Mouse (Mus musculus): Measurements from ENCODE around the gene Ece1.

The Ece1 gene

DNA sequence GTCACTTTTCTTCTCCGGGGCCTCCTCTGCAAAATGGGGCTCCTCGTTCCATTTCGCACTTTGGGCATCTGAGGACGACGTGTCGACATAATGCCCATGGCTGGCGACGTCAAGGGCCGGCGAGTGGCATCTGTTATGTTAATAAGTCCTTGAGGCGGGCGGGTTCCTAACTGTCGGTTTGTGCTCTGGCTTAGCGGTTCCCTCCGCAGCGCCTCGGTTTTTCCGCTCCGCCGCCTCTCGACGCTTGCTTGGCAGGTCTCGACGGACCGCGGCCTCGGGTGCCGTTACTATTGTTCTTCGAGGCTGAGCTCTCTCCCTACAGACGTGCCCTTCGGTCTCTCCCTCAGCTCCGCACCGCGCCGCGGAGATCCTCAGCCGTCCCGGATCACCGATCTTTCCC is 130.9 kb downstream of the Ece1 start, which contains the start of gene Eif4g3:
Gene Eif4g3 (plus strand): TSS at position 133 of the 400 bp plus-strand sequence.
- DNase-seq, result no peak

DNA sequence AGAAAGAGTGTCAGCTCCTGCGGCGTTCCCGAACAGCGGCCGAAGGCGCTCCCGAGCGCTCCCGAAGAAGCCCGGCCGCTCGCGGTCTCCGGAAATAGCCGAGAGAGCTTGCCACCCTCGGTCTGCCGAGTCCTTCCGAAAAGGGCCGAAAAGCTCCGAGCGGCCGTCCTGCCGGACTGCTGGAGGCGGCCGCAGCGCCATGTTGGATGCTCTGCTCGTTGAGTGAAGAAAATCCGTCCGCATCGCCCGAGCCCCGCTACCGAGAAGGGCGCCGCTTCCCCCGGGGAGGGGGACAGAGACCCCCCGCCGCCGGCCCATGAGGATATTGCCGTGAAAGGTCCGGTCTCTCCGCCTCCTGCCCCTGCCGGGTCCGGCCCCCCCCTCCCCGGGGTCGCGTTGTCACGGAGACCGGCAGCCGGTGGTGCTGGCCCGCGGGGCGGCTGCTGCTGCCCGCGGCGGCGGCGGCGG is 131.3 kb downstream of the Ece1 start:
- peak; percentile 100 for DNase-seq

DNA sequence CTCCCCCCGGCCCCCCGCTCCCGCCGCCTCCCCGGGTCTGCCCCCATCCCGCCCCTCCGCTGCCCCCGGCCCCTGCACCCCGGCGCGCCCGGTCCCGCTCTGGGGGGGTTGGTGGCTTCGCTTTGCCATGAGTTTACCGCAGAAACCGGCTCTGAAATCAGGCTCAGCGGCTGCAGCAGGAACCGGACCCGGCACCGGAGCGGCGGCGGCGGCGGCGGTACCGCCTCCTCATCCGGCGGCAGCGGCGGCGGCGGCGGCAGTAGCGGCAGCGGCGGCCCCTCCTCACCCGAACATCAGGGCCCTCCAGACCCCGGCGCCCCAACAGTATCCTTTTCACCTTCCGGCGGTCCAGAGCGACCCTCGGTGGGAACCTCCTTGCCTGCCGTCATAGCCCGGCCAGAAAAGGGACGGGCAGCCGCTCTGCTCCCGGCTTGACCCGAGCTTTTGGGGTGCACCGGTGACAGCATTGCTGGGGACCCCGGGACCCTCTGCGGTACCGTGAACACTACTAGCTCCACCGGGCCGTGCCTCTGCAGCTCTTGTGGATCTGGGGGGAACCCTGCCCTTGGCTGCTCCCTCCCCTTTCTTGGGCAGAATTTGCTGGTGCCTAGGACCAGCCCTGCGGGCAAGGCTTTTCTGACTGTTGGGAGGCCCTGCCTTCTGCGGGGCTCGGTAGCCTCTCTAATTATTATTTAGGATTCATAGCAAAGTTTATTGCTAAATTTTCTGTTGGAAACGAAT is 132.0 kb downstream of the Ece1 start:
- DNase-seq, result peak; percentile 51

DNA sequence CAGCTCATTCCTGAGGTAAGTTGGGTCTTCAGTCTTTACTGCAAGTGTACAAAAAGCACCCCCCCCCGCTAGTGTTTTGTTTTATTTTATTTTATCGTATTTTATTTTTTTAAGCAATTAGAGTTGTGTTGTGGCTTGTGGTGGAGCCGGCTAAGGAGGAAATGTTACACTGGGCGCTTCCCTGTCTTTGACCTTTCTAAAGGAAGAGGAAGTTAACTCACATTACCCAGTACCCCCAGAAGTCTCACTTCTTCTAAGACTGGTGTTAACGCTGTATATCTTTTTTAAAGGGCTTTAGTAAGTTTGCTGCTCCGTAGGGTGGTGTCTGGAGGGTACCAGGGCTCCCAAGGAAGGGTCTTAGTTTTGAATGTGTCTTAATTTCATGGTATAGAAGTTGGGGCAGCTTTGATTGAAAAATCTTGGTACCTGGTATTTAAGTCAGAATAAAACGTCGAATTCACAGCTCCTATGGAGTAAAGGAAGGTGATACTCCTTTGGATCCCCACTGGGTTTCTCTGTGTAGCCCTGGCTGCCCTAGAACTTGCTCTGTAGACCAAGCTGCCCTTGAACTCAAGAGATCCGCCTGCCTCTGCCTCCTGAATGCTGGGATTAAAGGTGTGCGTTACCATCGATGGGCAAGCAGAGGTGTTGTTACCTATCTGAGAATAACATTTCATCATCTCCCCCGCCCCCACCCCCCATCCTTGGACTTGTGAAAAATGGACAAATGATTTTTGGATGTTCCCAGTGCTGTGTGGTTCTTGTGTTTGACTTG is 132.7 kb downstream of the Ece1 start:
- DNase-seq, result no peak

DNA sequence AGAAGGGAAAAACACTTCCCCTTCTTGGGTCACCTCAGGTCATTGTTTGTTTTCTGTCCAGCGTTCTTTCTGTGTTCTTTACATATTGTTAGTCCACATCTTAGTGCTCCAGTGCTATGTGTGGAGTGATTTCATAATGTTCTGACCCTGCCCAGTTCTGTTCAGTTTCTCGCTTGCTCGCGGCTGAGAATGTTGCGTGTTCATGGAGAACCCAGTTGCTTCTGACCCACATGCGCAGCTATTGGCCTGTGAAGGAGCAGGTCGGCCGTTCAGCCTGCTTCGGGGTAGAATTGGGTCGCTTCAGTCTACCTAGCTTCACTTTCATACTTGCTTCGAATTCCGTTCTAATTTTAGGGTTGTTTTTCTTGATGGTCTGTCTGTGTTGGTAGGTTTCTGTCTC is 133.4 kb downstream of the Ece1 start:
- peak; percentile 47 for DNase-seq

DNA sequence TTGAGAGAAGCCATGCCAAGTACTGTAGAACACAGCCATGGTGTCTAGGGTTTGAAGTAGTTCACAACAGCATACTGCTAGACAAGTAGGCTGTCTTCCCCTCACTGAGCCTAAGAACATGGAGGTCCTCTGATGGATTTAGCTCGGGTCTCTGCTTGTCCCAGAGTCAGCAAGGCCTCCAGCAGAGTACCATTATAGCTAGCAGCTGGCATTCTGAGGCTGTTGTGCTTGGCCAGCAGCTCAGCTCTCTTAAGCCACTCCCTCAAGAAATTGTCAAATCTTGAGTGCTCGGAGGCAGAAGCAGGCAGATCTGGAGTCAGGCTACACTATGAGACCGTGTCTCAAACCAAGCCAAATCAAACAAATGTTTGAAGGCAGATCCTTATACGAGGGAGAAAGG is 136.2 kb downstream of the Ece1 start:
- DNase-seq, result no peak

DNA sequence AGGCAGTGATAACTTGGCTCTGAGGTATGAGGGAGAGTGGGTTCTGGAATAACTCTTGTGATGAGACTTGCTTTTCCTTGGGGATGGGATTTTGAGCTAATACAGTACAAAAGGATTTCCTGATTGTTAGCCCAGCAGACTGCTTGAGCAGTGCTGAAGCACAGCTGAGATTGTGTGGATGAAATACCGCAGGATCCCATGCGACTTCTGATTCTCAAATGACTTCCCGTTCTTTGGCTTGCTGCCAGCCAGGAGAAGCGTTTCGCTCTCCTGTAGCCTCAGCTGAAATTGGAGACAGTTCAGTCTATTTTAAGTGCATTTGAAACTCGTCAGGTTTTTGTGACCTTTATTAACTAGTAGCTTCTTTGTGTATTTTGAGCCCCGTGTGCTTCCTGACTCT is 138.6 kb downstream of the Ece1 start:
- peak; percentile 35 for DNase-seq

DNA sequence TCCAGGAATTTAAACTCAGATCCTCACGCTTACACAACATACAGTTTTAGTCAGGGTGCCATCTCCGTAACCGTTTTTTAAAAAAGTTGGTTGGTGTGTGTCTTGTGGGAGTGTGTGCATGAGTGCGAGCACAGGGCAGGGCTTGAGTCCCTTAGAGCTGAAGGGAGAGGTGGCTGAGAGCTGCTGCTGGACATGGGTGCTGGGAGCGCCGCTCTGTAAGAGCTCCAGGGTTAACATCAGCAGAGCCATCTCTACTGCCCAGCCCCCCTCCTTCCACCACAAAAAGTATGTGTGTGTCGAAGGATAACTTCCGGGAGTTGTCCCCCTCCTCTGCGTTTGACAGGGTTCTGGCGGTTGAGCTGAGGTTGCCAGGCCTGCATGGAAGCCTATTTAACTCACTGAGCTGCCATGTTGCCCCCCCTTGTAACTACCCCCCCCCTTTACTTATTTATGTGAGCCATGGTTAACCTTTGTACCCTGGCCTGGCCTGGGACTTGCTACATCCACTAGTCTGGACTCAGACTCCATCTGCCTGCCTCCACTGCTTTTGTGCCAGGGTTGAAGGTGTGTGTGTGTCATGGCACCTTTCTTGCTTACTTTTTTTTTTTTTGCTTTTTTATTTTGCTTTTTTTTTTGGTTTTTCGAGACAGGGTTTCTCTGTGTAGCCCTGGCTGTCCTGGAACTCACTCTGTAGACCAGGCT is 142.0 kb downstream of the Ece1 start:
- peak; percentile 48 for DNase-seq

DNA sequence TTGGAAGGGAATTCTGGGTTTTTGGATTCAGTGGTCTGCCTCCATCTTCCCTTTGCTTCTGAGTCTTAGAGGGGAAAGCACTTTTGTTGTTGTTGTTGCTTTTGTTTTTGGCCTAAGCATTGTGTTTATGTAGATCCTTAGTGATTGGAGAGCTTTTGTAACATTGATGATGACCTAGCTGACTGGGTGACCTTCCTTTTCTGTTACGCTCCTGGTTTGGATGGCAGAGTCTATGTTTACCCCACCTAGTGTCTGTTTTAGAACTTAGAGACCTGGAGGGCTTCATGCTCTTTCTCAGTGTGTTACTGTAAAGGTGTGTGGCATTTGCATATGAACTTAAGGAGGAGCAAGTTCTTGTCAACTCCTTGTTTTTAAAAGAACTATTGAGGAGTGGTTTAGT is 143.7 kb downstream of the Ece1 start:
- DNase-seq, result no peak

DNA sequence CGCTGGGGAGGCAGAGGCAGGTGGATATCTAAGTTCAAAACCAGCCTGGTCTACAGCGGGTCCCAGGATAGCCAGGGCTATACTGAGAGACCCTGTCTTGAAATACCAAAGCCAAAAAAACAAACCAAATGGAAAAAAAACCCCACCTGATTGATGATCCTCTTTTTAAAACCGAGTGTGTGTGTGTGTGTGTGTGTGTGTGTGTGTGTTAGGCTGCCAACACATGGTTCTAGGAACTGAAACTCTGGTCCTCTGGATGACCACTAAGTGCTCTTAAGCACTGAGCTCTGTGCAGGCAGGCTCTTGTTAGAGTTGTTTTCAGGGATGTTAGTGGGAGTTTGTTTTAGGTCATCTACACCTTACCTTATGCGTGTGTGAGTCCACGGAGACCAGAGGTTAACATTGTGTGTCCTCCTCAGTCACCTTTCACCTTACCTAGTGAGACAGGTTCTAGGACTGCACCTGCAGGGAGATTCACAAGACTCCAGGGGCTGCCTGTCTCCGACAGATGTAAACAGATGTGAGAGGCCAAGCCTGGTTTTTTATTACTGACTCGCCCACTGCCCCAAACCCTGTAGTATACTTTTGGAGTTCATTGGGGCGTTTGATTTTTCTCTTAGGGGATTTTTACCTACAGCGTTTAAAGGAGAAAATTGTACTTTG is 145.0 kb downstream of the Ece1 start:
- no peak for DNase-seq

DNA sequence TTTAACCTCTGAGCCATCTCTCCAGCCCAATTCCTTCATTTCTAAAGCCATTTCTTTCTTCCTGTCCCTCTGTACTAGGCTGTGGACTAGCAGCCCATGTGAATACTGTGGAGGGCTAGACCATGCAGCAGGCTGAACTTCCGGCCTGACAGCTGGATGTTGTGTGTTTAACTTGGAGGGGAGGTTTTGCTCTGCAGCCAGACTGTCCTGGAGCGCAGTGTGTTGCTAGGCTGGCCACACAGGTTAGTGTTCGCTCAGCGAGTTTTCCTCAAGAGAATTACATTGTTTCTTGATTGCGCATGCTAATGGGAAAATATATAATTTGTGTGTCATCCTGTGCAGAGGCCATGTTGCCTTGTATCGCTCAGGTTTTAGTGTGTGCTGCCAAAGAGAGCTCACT is 146.6 kb downstream of the Ece1 start:
- no peak for DNase-seq

DNA sequence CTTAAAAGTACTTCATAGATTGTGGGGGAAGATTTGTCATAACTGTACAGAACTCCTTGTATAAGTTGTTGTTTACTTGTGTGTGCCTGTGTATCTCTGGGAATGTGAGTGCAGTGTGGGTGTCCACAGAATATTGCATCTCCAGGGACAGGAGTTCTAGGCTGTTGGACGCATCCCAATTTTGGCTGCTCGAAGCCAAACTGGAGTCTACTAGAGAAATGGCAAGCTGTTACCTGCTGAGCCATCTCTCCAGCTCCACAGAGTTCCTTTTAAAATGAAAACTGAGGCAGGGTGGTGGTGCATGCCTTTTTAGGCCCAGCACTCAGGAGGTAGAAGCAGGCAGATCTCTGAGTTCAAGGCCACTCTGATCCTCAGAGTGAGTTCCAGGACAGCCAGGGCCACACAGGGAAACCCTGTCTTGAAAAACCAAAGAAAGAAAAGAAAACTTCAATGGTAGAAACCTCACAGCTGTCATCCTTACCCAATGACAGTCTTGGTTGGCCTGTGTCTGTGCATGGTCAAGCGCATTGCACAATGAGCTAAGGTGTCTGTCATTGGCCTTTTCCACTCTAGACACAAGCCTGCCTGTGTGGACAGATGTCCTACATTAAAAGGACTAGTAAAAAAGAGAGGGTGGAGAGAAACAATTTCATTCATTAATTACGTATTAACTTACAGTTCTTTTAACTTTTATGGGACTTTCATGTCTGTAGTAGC is 147.9 kb downstream of the Ece1 start:
- DNase-seq, result no peak

DNA sequence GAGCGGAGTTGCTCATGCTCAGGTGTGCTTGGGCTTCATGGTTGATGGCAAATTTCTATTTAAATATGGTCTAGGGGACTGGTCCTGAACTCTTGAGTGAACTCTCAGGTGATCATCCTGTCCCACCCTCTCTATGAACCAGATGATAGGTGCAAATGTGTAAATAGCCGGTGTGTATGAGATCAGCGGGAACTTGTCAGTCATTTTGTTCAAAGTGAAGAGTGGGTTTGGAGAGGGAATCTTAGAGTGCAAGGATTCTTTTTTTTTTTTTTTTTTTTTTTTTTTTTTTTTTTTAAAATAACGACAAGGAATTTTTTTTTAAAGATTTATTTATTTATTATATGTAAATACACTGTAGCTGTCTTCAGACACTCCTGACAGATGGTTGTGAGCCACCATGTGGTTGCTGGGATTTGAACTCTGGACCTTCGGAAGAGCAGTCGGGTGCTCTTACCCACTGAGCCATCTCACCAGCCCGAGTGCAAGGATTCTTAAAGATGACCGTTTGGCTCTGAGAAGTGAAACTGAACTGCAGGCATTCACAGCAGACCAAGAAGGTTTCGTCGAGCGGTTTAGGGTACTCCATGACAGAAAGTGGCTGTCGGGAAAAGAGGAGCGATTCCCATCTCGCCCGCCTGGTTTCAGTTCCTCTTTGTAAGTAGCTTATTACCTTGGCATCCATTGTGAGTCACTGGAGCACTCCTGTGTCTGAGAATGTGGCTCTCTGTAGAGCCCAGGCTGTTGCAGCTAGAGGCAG is 151.9 kb downstream of the Ece1 start:
- DNase-seq, result no peak

Data from lung, postnatal 10 days (tissue).